Mouse (Mus musculus): ENCODE results near the gene Ctsll3.

Ctsll3 gene

GRCm38 (mm10) chr13:60748556-60748955 lies 54.1 kb downstream of the Ctsll3 start:
- DNase-seq (ENCODE audit: low read depth, low spot score) = no peak
